Mouse (Mus musculus): ENCODE data around the gene Arl1. TPM values are rescaled to one million over a fixed set of nuclear protein-coding genes. Genes with fewer than 3 reads are reported as not detected.
"Not testable (repeated sequence)": the region's sequence is repeated elsewhere in the genome, so short reads cannot be mapped to it uniquely, and the experiment has no call there.

Arl1 gene
- polyA plus RNA-seq (2015; fragmentation: Nextera tagmentation; extraction: Ambion mirVana) = 114 and 124 TPM in 2 replicates

DNA sequence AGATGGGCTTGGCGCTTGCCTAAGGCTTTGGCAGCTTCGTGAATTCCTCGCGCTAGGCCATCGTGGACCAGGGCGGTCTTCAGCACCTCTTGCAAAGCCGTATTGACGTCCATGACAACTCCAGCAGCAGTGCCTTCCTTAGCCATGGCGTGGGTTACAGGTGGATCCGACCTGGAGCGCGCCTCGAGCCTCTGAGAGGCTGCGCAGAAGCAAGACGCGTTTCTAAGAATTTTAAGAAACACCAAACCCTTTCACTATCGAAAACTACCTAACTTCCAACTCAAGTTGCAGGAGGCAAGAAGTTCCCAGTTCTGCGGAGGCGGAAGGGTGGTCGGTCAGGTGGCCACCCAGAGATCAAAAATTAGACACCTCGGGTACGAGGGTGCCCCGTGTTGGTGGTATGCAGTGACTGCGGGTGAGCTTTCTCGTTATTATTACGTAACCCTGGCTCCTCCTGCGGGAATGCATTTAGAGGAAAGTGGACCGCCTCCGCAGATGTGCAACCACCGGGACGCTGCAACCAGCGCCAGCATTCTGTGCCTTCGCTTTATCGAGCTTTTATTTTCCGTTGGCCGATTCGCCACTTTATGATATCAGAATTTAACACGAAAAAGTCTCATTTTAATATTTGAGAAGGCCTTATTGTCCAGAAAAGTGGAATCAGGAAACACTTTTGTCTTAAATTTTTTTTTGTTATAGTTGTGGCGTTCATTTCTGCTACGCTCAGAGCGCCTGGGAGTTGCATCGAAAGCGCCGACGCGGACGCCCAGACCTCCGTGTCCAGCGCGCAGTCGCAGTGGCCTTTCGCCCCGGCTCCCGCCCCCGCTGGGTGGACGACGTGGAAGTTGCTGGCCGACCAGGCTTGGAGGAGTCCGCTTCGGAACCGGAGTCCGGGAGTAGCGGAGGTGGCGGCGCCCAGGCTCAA is at the start of gene Arl1:
Arl1 (plus strand) TSS at position 288 of the 925 bp plus-strand sequence.
- DNase-seq (ENCODE audit: low spot score) = peak; percentile 82

GRCm38 (mm10) chr10:88682904-88683563 is 47.6 kb upstream of the Arl1 start:
- DNase-seq (ENCODE audit: low spot score) = no peak

DNA sequence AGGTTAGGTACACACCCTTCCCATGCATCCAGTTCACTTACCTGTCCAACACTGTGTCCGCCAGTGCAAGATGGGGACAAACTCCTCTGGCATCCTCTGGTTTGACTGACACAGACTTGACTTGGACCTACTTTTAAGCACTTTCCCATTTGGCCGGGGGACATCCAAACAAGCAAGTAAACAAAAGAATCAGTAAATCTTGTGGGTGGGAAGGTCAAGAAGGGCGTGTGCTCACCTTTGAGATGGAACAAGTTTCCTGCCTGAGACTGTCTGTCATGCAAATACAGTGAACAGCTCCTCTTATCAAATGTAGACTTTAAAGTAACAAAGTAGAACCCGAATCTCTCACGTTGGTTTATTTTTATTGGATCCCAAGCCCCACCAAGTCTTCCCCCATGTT is 45.7 kb upstream of the Arl1 start, which contains the start of gene Spic:
Spic (minus strand) TSS at position 91 of the 400 bp plus-strand sequence.
- DNase-seq (ENCODE audit: low spot score) = no peak

GRCm38 (mm10) chr10:88700938-88701337 is 29.7 kb upstream of the Arl1 start:
- no peak for DNase-seq (ENCODE audit: low spot score)

- DNase-seq (ENCODE audit: low spot score) = peak; percentile 18
These were observed 21.8 kb upstream of the Arl1 start for GRCm38 (mm10) chr10:88708671-88709523.

- DNase-seq (ENCODE audit: low spot score) = no peak
These were observed 18.3 kb upstream of the Arl1 start for GRCm38 (mm10) chr10:88712359-88712758.

DNA sequence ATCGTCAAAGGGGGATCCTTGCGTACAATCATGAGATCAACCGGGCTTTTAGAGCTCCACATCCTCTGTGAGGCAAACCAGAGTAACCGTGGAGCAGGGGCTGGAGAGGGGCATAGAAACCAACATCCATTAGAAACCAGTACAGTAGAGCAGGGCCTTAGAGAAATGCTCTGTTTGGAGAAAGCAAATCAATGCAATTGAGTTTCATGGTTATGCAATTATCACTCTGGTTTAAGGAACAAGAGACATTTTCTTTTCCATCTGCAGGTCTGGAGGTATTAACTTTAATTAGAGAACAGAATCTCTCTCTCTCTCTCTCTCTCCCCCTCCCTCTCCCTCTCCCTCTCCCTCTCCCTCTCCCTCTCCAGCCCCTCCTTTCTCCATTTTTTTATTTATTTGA is 15.9 kb upstream of the Arl1 start:
- DNase-seq (ENCODE audit: low spot score) = no peak

DNA sequence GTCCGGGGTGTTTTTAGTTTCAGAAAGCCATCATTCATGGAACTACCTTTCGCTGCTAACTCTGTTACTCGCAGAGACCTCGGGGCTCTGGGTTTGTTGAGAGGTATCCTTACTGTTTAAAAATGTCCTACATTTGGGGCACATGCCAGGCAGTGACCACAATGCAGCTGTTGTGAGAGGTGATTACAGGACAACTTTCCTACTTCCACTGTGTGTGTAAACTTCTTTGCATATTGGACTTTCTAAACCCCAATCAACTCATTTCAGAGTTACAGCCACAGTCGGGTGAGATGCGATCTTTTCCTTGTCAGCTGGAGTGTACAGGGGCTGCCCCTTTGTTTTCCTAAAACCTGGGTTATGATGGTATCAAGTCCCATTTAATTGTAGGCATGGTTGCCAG is 15.0 kb upstream of the Arl1 start:
- no peak for DNase-seq (ENCODE audit: low spot score)

- no peak for DNase-seq (ENCODE audit: low spot score)
These were observed 13.5 kb upstream of the Arl1 start for GRCm38 (mm10) chr10:88716986-88717755.

- DNase-seq (ENCODE audit: low spot score) = no peak
These were observed 13.0 kb upstream of the Arl1 start for GRCm38 (mm10) chr10:88717756-88718025.

DNA sequence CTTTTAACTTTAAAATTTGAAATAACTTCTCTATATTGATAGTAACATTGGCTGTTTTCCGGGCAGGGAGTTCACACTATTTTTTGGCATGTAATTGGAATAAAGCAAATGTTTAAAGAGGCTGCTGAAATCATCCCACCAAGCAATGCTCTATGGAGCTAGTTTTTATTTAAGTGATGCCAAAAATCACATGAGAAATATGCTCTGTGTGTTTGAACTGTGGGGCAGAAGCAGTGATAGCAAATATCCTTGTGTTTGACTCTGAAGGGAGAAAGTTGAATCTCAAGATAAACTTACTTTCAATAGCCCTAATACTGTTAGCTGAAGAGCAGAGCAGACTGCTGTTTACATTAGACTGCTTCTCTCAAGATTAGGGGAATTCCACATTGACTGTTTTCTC is 11.0 kb upstream of the Arl1 start:
- DNase-seq (ENCODE audit: low spot score) = no peak

DNA sequence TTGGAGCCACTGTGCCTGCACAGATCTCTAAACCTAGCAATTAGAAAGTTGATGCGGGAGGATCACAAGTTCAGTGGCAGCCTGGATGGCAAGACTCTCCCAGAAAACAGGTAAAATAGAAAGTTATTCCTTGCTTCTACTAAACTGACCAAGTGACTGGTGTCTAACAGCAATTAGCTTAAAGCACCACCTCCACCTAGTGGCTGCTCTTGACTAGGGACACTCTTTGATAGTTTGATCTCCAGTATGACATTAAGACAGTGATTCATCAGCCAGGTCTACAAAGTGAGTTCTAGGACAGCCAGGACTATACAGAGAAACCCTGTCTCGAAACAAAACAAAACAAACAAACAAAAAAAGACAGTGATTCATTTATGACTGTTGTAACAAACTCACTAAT is 5.3 kb upstream of the Arl1 start:
- DNase-seq (ENCODE audit: low spot score) = no peak

DNA sequence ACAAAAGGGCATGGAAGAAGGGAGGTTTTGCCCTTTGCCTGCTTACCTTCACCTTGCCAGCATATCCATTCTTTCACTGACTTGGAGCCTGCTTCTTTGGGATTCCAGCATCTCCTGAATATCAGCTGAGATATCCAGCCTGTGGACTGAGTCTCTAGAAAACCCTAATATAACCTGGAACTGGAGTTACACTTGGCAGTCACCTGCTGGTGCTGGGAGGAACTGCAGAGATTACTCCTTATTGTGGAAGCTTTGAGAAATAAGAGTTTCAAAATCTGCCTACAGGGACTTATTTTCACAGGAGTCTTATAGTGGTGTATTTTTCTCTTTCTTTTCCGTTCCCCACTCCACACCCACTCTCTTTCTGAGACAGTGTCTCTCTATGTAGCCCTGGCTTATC is 3.5 kb upstream of the Arl1 start:
- DNase-seq (ENCODE audit: low spot score) = peak; percentile 59

- no peak for DNase-seq (ENCODE audit: low spot score)
These were observed 2.5 kb upstream of the Arl1 start for GRCm38 (mm10) chr10:88728166-88728565.

DNA sequence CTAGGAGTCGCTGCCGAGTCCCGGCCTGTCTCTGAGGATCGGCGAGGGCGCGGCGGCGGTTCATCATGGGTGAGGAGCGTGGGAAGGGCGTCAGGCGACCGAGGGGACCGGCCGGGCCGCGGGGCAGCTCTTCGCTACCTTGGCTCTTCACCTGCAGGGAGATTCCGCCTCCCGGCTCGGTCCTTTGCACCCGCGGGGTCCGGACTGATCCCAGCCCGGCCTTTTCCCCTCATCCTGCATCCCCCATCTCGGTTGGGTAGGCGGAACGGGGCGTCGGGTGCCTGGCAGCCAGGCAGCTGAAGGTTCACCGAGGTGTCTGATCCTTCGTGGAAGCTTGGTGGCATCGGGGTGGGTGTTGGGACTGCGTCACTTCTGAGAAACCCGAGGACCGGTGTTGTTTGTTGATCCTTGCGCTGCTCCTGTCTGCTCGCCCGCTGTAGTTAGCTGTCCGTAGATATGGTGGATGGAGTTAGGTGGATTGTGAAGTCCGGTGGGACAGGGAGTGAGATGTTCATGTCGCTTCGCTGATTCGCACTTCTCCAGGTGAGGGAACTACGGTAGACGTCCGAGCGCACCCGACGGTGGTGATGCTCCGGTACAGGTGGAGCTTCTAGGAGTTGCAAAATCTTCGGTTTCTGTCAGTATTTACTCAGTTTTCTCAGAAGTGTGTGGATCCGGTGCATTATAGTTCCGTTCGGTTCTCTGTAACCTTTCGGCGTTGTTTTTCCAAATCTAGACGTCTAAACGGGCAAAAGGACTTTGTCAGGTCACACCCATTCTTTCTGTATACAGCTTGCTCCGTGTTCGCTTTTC is 1.0 kb downstream of the Arl1 start:
- no peak for DNase-seq (ENCODE audit: low spot score)

- peak; percentile 16 for DNase-seq (ENCODE audit: low spot score)
These were observed 1.6 kb downstream of the Arl1 start for GRCm38 (mm10) chr10:88732309-88732622.

DNA sequence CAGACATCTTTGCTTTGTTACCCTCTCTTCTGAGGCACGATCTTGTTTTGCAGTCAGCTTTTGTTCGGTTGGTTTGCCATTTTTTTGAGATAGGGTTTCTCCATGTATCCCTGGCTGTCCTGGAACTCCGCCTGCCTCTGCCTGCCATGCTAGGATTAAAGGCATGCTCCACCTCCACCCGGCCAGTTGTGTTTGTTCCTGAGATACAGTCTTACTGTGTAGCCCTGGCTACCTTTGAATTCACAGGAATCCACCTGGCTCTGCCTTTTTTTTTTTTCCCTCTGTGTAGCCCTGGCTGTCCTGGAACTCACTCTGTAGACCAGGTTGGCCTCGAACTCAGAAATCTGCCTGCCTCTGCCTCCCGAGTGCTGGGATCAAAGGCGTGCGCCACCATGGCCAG is 8.4 kb downstream of the Arl1 start:
- not testable (repeated sequence) for DNase-seq (ENCODE audit: low spot score)

DNA sequence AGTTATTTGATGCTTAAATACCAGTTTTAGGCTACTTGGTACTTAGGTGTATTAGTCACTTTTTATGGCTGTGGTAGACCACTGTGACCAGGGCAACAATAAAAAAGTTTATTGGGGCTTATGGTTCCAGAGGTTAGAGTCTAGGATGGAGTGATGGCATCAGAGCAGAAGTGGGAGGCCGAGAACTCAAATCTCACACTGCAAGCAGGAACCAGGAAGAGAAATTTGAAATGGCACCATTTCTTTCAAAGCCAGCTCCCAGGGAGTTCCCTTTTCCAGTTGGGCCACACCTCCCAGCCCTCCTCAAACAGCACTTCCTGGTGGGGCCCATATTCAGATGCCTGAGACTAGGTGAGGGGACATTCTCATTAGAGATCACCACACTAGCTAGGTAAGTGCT is 9.2 kb downstream of the Arl1 start:
- no peak for DNase-seq (ENCODE audit: low spot score)

- no peak for DNase-seq (ENCODE audit: low spot score)
These were observed 10.1 kb downstream of the Arl1 start for GRCm38 (mm10) chr10:88740781-88741180.

DNA sequence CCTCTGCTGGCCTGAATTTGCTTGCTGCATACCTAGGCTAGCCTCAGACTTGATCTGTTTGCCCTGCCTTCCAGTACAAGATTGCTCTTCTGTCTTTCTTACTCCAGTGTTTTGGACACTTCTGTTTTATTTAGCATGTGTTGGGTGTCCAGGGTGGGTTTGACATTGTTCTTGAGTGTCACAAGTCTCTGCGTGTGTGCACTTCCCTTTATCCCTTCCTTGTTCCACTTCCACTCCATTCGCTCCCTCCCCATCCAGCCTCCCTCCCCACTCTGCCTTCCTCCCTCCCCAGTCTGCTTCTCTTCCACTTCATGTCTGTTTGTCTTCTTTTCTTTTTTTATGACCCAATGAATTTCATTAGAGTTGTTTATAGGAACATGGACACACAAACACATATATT is 10.8 kb downstream of the Arl1 start:
- DNase-seq (ENCODE audit: low spot score) = no peak
